Mouse (Mus musculus) small intestine, adult 2 months (tissue): ENCODE measurements around the gene Il12b. TPM values are rescaled to one million over a fixed set of nuclear protein-coding genes. Genes with fewer than 3 reads are reported as not detected.

Experiments
- H3K27ac ChIP-seq: fragments of 200-500 bp; 2 replicates; pipeline ENCODE4 v1.5.1; 2012; ENCODE audit warnings: low read depth, low read length, control low read depth, inconsistent platforms; ENCODE audit not compliant: insufficient read depth
- H3K27me3 ChIP-seq: fragments of 200-500 bp; 2 replicates; pipeline ENCODE4 v1.6.1; 2012; ENCODE audit warnings: mild to moderate bottlenecking, moderate library complexity, low read length, inconsistent platforms; ENCODE audit not compliant: control insufficient read depth, insufficient read depth
- H3K36me3 ChIP-seq: fragments of 200-500 bp; 2 replicates; pipeline ENCODE4 v1.6.1; 2012; ENCODE audit warnings: mild to moderate bottlenecking, low read length, control low read depth, inconsistent platforms; ENCODE audit not compliant: control insufficient read depth, insufficient read depth
- H3K4me1 ChIP-seq: fragments of 200-500 bp; 2 replicates; pipeline ENCODE4 v1.6.1; 2012; ENCODE audit warnings: low read length, inconsistent platforms, mixed read lengths; ENCODE audit not compliant: control insufficient read depth, insufficient read depth, insufficient read length
- H3K4me3 ChIP-seq: fragments of 200-500 bp; 2 replicates; pipeline ENCODE4 v1.5.1; 2012; ENCODE audit warnings: low read depth, mild to moderate bottlenecking, control low read depth, inconsistent platforms, low read length, moderate library complexity
- CTCF ChIP-seq: fragments of 200-500 bp; IDR thresholded peaks from 2 replicates; pipeline ENCODE4 v1.5.1; 2012; ENCODE audit warnings: low read depth, mild to moderate bottlenecking, control low read depth, inconsistent platforms, low read length, moderate library complexity, mixed read lengths; ENCODE audit not compliant: insufficient replicate concordance, insufficient read length; ENCODE audit errors: extremely low read depth
- POLR2A ChIP-seq: fragments of 200-500 bp; IDR thresholded peaks from 2 replicates; pipeline ENCODE4 v1.6.1; 2012; ENCODE audit warnings: low read depth, mild to moderate bottlenecking, control low read depth, inconsistent platforms, low read length, moderate library complexity
- WGBS: fragments of 180-500 bp; shearing (Covaris S2); methylation state at CpG from one replicate; pipeline ENCODE4 v1.1.7; 2018; 5-methylcytosine and 5-hydroxymethylcytosine counted together
- polyA plus RNA-seq: library from polyadenylated mRNA; depleted of rRNA; stranded (reverse); fragments of >200 nt; gene quantifications from 2 replicates; pipeline ENCODE4 v1.2.3, GENCODE M21; 2012

The Il12b gene
- polyA plus RNA-seq, 1 experiment, result not detected

- WGBS, result 77% methylated on average over 6 of the region's 6 CpGs
- TF ChIP-seq CTCF, result no peak
- H3K4me3 ChIP-seq, result no peak overlapping the region
- no peaks in the 10 kb centered on the region for H3K27me3 ChIP-seq
- H3K27ac ChIP-seq, result no peak overlapping the region
- H3K4me1 ChIP-seq, result no peaks in the 10 kb centered on the region; the same call in 1 of the 2 replicates
- no peaks in the 10 kb centered on the region for H3K36me3 ChIP-seq
These were observed 1.5 kb upstream of the Il12b start for GRCm38 (mm10) chr11:44398356-44398755.

- Histone ChIP-seq H3K27ac (no peak overlapping the region), H3K4me1 (no peaks in the 10 kb centered on the region; the same call in 1 of the 2 replicates), H3K27me3 (no peaks in the 10 kb centered on the region), H3K4me3 (peak overlapping the region; percentile 38), H3K36me3 (no peaks in the 10 kb centered on the region)
- WGBS, result 5% methylated on average over 20 of the region's 20 CpGs
- TF ChIP-seq POLR2A (no peak), CTCF (peak; percentile 66)
These were observed 1.1 kb upstream of the Il12b start for GRCm38 (mm10) chr11:44398782-44399225.

GRCm38 (mm10) chr11:44401635-44402548, 2.0 kb downstream of the Il12b start:
- Histone ChIP-seq H3K36me3 (no peaks in the 10 kb centered on the region), H3K27me3 (no peaks in the 10 kb centered on the region), H3K4me3 (no peak overlapping the region), H3K27ac (no peak overlapping the region), H3K4me1 (no peaks in the 10 kb centered on the region; the same call in 1 of the 2 replicates)
- WGBS, result 41% methylated on average over 5 of the region's 5 CpGs
- TF ChIP-seq CTCF, result no peak
- no peak for TF ChIP-seq POLR2A

GRCm38 (mm10) chr11:44405113-44405512, 5.2 kb downstream of the Il12b start:
- 71% methylated on average over 4 of the region's 4 CpGs for WGBS
- no peaks in the 10 kb centered on the region for H3K27me3 ChIP-seq
- no peak overlapping the region for H3K4me3 ChIP-seq
- H3K27ac ChIP-seq, result no peak overlapping the region
- no peaks in the 10 kb centered on the region for H3K36me3 ChIP-seq
- H3K4me1 ChIP-seq, result no peaks in the 10 kb centered on the region
- no peak for TF ChIP-seq CTCF
- TF ChIP-seq POLR2A, result no peak

- no peak overlapping the region for H3K27ac ChIP-seq
- no peaks in the 10 kb centered on the region for H3K27me3 ChIP-seq
- H3K36me3 ChIP-seq, result no peaks in the 10 kb centered on the region
- H3K4me1 ChIP-seq, result no peaks in the 10 kb centered on the region
- TF ChIP-seq CTCF (no peak), POLR2A (no peak)
- no peak overlapping the region for H3K4me3 ChIP-seq
- 15% methylated on average over 1 of the region's 1 CpGs for WGBS
These were observed 6.1 kb downstream of the Il12b start for GRCm38 (mm10) chr11:44405961-44406360.

DNA sequence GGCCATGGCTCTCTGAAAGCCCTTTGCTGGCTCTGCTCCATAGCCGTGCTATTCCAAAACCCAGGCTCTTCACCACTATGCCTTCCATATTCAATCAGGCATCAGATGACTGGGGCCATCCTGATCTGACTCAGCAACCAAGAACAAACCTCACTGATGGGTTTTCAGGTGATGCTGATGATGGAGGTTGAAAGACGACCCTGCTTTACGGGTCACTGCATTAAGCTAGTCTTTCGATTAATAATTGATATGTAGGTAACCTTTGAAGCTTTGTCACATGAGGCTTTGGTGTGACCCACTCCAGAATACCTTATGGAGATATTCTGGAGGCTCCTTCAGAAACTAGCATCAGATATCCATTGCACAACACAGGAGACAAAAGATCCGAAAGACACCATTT, 6.6 kb downstream of the Il12b start:
- H3K27me3 ChIP-seq, result no peaks in the 10 kb centered on the region
- TF ChIP-seq CTCF (no peak), POLR2A (no peak)
- H3K36me3 ChIP-seq, result no peaks in the 10 kb centered on the region
- no peak overlapping the region for H3K27ac ChIP-seq
- 57% methylated on average over 5 of the region's 5 CpGs for WGBS
- no peaks in the 10 kb centered on the region for H3K4me1 ChIP-seq
- H3K4me3 ChIP-seq, result no peak overlapping the region

GRCm38 (mm10) chr11:44408626-44409025, 8.8 kb downstream of the Il12b start:
- no peaks in the 10 kb centered on the region for H3K27me3 ChIP-seq
- TF ChIP-seq POLR2A, result no peak
- TF ChIP-seq CTCF, result no peak
- WGBS, result 52% methylated on average over 5 of the region's 5 CpGs
- H3K36me3 ChIP-seq, result no peaks in the 10 kb centered on the region
- no peak overlapping the region for H3K4me3 ChIP-seq
- no peak overlapping the region for H3K27ac ChIP-seq
- no peaks in the 10 kb centered on the region for H3K4me1 ChIP-seq
